Mouse (Mus musculus): ENCODE measurements around the gene Pcyox1.

GRCm38 (mm10) chr6:86383370-86383769 is 13.6 kb downstream of the Pcyox1 start:
- TF ChIP-seq EP300 (optimal IDR thresholded peaks at IDR 0.05) (no peak), CTCF (IDR thresholded peaks at IDR 0.05; ENCODE audit: low read depth) (no peak)

Data from stomach, postnatal 0 days (tissue).